Mouse (Mus musculus) left cerebral cortex, postnatal 36 days (tissue): ENCODE data around the gene Pptc7. TPM values are rescaled to one million over a fixed set of nuclear protein-coding genes. Genes with fewer than 3 reads are reported as not detected.
"Not testable (repeated sequence)": the region's sequence is repeated elsewhere in the genome, so short reads cannot be mapped to it uniquely, and the experiment has no call there.

Experiments
- DNase-seq, 2 experiments: peaks; one replicate each; pipeline ENCODE4 v3.0.0; 2021 to 2022; ENCODE audit warnings: low spot score in 2 of 2, mixed read lengths in 1 of 2
- intact Hi-C: fragments of 180-260 bp; cut with DNase I; formaldehyde crosslinking; loops from one replicate; pipeline ENCODE4 v1.15.1; 2025
- total RNA-seq, 2 experiments: library from RNA; stranded (reverse); gene quantifications; 2 replicates each; pipeline ENCODE4 v1.2.3; 2021

Pptc7 gene
- total RNA-seq, 2 experiments from 2014 or later, result 39.1 to 42.7 TPM

DNA sequence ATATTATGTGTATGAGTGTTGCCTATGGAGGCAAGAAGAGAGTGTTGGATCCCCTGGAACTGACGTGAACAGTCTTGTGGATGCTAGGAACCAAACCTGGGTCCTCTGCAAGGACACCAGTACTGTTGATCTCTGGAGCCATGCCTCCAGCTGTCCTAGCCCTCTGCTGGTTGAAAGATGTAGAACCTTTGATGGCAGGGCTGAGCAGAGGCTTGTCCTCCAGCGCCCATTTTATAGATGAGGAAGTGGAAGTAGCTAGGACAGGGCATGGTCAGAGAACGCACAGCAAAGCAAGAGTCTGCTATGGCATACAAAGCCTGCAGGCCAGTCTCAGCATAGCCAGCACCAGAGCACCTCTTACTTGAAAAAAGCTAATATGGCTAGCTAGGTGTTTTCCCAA is 33.9 kb downstream of the Pptc7 start:
- intact Hi-C loops, result loop anchor here (5.0 kb wide), 1 partner anchor 36 kb away; the partner anchor contains the start of gene Pptc7
- no peak for DNase-seq

DNA sequence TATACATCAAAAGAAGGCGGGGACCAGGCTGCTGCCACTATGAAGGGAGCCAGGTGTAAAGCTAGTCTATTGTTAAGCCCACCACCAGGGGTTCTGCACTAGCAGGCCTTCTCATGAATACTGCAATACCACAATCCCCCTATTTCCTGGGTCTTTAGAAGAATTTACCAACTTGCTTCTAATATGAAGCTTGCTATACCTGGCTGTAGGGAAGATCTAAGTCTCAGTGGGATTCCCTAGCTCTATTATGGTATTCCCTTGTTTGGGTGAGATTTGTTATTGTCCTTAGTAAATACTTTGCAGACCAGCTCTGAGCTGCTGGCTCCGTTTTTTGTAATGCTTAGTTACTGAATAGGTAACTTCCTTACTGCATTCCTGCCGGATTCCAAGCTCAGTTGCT is 34.8 kb downstream of the Pptc7 start:
- intact Hi-C loops, result loop anchor here (5.0 kb wide), 1 partner anchor 37 kb away; the partner anchor contains the start of gene Pptc7
- DNase-seq, result not testable (repeated sequence)

GRCm38 (mm10) chr5:122319474-122320204 is 35.5 kb downstream of the Pptc7 start:
- DNase-seq, result peak in 1 of 2 experiments; percentile 31
- intact Hi-C loops, result loop anchor here (5.0 kb wide), 1 partner anchor 37 kb away; the partner anchor contains the start of gene Pptc7

DNA sequence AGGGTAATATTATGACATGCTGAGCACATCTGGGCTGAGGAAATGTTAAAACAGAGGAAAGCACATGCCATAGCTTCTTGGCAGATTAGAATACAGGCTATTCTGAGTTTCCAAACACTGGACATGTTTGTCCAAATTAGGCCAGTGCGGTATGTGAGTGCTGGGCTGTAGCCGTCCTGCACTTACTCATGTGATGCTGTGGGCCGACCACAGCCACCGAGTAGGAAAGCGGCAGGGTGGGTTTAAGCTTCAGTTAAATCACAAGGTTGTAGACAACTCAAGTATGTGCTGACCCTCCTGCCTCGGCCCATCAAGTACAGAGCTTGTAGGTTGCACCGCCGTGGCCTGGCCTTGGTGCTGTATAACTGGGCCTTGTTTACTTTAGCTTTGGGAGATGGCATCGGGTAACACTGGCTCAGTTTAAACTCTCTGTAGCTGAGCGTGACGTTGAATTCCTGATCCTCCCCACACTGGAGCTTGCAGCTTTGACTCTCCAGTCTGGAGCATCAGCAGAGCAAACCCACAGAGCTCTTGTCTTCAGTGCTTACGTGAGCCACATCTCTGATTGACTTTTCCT is 36.1 kb downstream of the Pptc7 start:
- DNase-seq, result no peak
- intact Hi-C loops, result no loop called here

DNA sequence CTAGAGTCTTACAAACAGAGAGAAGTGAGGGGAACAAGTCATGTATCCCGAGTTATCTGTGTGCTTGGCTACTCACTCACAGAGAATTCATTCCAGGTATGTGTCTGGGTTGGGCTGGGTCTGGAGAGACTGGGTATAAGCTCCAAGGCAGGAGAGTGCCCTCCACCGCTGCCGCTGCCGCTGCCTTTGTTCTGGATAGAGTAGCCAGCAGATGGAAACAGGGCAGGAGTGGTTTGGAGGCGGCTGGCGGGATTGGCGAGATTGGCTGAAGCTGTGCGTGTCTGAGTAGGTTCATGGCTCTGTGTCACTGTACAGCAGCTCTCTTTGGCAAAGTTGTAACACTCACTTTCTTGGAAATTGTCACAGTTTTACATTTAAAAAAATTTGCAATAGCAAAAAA is 39.4 kb downstream of the Pptc7 start:
- DNase-seq, result no peak
- intact Hi-C loops, result no loop called here

DNA sequence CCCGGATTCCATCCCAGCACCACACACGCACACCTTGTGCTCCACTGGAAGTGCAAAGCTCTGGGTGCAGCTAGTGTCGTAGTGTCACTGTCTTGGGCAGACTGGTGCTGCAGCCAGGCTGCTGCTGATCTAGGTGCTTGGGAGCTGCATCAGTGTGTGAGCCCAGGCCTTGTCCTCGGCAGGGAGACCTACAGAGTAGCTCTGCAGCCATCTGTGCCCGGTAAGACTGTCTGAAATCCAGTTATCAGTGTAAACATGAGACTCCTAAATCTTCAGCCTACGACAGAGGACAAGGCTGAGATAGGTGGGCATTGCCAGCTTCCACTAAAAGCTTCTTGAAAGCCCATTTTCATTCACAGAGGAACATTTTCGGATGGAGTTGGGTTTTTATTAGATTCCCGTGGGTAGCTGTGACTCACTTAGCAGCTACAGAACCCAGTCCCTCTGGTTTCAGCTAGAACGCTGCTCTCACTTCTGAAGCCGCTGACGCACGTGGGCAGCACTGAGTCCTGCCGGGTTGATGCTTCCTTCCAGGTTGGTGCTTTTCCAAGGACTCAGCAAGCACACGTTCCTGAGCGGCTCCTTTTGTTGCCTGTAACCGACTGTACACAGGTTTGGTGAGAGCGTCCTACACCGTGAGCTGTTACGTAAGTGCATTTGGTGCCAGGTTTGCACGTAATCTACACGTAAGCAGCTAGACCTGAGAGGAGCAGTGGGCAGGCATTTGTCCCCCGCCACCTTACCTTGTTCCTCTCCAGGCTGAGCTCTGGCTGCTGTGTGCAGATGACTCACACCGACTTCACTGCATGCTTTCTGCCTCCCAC is 40.7 kb downstream of the Pptc7 start:
- peak; percentile 84 to 86 for DNase-seq
- intact Hi-C loops, result no loop called here

GRCm38 (mm10) chr5:122325477-122325876 is 41.3 kb downstream of the Pptc7 start:
- intact Hi-C loops, result no loop called here
- no peak for DNase-seq

DNA sequence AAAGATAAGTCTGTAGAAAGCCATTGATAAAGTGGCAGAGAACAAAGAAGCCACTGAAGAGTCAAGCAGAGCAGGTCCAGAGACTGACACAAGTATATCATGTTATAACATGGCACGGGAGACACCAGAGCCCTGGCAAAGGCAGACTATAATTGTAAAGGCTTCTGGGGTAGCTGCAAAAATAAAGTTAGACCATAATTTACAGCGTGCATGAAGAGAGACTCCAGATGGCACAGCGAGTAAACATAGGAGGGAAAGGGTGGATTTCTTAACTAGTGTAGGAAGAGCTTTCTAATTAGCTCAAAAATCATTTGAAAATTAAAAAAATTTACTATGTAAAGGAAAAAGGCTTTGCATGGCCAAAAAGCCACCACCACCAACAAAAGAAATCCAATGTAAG is 43.1 kb downstream of the Pptc7 start:
- DNase-seq, result no peak
- intact Hi-C loops, result no loop called here

DNA sequence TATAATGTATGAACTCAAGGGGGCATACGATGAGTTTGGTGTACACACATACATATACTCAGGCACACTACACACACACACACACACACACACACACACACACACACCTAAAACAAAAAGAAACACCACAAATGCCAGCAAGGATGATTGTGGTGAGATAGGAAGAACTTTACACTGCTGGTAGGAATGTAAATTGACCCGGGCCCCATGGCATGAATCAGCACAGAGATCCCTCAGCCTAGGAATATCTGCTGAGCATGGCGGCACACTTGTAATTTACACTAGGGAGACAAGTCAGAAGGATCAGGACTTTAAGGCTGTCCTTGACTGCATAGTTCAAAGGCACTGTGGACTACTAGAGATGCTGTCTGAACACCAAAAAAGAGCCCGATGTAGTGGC is 46.1 kb downstream of the Pptc7 start:
- no peak for DNase-seq
- intact Hi-C loops, result no loop called here

GRCm38 (mm10) chr5:122334682-122335081 is 50.5 kb downstream of the Pptc7 start:
- DNase-seq, result no peak
- intact Hi-C loops, result no loop called here

- intact Hi-C loops, result no loop called here
- no peak for DNase-seq
Measured at GRCm38 (mm10) chr5:122336554-122337294, 52.6 kb downstream of the Pptc7 start.

- DNase-seq, result no peak
- intact Hi-C loops, result loop anchor here (5.0 kb wide), 1 partner anchor 211 kb away; no protein-coding TSS in a partner anchor
Measured at GRCm38 (mm10) chr5:122342874-122343273, 58.7 kb downstream of the Pptc7 start.

- intact Hi-C loops, result loop anchor here (1.0 to 5.0 kb wide), 2 partner anchors 75 to 211 kb away; no protein-coding TSS in a partner anchor
- DNase-seq, result no peak
Measured at GRCm38 (mm10) chr5:122343768-122344167, 59.6 kb downstream of the Pptc7 start.

- peak; percentile 65 to 70 for DNase-seq
- intact Hi-C loops, result loop anchor here (1.0 to 5.0 kb wide), 2 partner anchors 76 to 212 kb away; no protein-coding TSS in a partner anchor
Measured at GRCm38 (mm10) chr5:122344260-122344659, 60.1 kb downstream of the Pptc7 start.

GRCm38 (mm10) chr5:122345777-122346176 is 61.6 kb downstream of the Pptc7 start:
- intact Hi-C loops, result no loop called here

DNA sequence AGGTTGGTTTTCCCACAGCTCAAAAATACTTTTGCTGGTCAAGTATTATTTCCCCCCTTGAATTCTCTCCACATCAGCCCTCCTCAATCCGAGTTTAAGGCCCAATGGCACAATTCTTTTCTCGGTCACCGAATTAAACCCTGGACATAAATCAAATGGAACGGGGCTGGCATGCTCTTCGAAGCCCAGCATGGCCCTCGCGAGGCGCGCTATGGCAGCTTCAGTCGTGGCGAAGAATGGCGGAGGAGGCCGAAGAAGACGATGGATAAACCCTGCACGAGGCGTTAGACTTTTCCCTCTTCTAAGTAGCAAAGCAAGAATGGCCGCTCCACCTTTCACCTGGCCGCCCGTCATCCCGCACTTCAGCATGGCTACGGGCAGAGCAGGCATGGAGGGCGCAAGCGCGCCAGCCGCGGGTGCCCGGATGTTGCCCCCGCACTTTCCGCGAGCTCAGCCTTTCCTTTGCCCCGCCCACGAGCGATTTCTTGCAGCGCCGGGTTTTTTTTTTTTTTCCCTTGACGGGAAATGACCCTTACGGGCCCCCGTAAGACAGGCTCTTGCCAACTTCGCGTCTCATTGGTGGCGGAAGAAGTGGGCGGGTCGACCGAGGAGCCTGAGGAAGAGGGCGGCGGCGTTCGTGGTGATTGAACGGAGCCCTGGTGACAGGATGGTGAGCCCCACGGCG is 69.8 kb downstream of the Pptc7 start, which contains the start of the genes Rad9b and Vps29:
Rad9b (minus strand) TSS at position 427 of the 685 bp plus-strand sequence.
Vps29 (plus strand) TSS at position 563 of the 685 bp plus-strand sequence.
- peak; percentile 98 to 99 for DNase-seq
- intact Hi-C loops, result loop anchor here (1.0 kb wide), 1 partner anchor 18 kb away; the partner anchor contains the start of gene Fam216a

More at GRCm38 (mm10) chr5:122345777-122346176, 61.6 kb downstream of the Pptc7 start:
- no peak for DNase-seq

GRCm38 (mm10) chr5:122354492-122355067 is 70.4 kb downstream of the Pptc7 start:
- no peak for DNase-seq
- intact Hi-C loops, result loop anchor here (1.0 kb wide), 1 partner anchor 18 kb away; the partner anchor contains the start of gene Fam216a

- no peak for DNase-seq
- intact Hi-C loops, result loop anchor here (1.0 kb wide), 1 partner anchor 17 kb away; the partner anchor contains the start of genes Rad9b and Vps29
Measured at GRCm38 (mm10) chr5:122371591-122372191, 87.5 kb downstream of the Pptc7 start, which contains the start of gene Gpn3. Gene Gpn3, plus strand, starts transcription at chr5:122371876.
